Mouse (Mus musculus) left cerebral cortex, adult 8-10 months (tissue): ENCODE results near the gene Odaph. TPM values are rescaled to one million over a fixed set of nuclear protein-coding genes. Genes with fewer than 3 reads are reported as not detected.
A peak's percentile ranks its signal among the peaks of the same experiment; 100 is the strongest.
"Not testable (repeated sequence)": the region's sequence is repeated elsewhere in the genome, so short reads cannot be mapped to it uniquely, and the experiment has no call there.

Source experiments
- DNase-seq, 2 experiments: peaks; one replicate each; pipeline ENCODE4 v3.0.0; 2022; ENCODE audit warnings: low spot score in 2 of 2
- total RNA-seq, 4 experiments: library from RNA; stranded (reverse); gene quantifications; 2 replicates each; pipeline ENCODE4 v1.2.4; 2022

The Odaph gene
- not detected for total RNA-seq

DNA sequence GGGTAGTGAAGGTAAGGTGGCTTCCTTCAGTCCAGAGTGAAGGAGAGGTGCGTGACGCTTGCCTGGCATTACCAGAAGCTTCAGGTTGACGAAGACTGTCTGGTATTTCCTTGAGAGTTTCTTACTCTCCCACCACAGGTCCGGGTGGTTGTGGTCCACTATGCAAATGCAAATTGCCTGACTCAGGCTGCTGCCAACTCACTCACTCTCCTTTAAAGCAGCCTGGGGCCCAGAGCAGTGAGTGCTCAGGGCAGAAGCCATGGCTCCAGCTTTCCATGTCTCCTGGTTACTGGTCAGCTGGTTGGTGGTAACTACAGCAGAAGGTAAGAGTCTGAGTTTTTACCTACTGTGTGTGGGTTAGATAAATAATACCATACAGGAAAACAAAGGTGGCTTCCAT, at the start of gene Odaph:
Gene Odaph (plus strand): TSS at position 240 of the 400 bp plus-strand sequence.
- no peak for DNase-seq

DNA sequence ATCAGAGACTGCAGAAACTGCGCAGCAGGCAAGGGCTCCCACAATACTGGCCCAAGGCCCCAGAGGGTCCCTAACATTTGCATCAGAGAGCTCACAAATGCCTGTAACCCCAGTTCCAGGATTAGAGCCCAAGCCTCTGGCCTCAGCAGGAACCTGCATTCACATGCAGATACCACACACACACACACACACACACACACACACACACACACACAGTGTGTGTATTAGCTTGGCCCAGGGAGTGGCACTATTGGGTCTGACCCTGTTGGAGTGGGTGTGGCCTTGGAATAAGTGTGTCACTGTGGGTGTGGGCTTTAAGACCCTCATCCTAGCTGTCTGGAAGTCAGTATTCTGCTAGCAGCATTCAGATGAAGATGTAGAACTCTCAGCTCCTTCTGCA, 41.7 kb upstream of the Odaph start:
- not testable (repeated sequence) for DNase-seq

DNA sequence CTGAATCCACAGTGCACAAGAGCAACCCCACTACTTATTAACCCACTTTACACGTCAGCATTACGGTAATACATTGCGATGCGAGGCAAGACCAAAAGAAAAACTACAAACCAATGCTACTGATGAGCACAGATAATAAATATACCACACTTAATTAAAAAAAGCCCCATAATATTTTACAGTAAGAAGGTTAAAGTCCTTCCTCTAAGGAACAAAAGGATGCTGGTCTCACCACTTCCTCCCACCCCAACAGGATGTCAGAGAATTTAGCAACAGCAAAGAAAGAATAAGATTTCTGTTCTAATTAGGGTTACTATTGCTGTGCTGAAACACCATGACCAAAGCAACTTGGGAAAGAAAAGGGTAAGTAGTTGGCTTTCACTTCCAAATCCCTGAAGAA, 40.3 kb upstream of the Odaph start:
- DNase-seq: no peak

DNA sequence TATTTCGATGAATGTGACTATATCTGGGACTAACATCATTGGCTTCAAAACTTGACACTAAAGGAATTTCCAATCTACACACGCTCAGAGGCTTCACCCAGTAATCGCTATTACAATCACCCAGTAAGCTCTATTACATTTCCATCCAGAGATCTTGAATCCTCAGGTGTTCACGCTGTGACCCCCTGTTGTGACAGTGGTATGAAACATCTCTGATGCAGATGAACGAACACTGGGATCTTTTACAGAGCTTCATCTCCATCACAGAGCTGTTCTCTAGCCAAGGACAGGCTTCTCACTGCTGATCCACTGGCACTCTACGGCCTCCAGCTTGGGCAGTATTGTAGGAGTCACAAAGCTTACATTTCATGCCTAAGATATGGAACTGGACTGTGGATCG, 37.8 kb upstream of the Odaph start:
- DNase-seq: no peak

DNA sequence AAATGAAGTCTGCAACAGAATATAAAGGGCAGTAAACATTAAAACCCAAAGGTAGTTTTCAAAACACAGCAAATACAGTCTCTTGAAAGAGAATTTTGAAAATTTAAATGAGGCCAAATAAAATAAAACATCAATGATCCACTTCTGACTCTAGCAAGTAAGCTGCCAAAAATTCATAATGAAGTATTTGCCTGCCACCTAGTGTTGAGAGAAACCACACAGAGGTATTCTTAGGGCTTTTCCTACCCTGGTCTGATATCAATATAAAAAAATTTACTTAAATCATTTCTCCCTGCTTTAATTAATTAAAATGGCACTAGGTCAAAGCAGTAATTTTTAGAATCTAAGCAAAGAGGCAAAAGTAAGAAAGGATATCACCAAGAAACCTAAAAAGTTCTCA, 35.9 kb upstream of the Odaph start:
- no peak for DNase-seq

DNA sequence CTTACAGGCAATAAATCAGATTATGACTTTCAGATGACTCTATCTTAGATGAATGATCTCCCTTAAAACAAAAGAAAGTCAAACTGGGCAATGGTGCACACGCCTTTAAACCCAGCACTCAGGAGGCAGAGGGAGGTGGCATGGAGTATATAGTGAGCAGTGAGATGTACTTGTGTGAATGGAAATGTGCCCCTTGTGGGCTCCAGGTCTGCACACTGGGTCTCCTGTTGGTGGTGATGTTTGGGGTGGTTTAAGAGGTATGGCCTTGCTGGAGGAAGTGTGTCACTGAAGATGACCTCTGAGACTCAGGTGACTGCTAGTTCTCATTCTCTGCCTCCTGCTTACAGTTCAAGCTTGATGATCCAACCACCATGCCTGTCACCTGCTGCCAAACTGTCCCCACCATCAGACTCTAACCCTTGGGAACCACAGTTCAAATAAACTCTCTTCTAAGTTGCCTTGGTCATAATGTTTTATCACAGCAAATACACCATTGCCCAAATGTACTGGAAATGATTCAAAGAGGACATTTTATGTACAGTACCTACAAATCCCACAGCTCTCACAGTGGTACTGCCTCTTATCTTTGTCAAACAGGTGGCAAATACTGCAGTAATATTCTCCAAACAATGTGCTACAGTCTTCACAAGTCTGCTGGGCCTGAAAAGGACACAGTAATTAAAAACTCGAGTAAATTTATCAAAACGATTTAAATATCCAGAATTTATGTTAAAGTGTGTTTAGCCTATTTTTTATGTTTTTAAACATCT, 30.1 kb upstream of the Odaph start:
- DNase-seq: no peak

DNA sequence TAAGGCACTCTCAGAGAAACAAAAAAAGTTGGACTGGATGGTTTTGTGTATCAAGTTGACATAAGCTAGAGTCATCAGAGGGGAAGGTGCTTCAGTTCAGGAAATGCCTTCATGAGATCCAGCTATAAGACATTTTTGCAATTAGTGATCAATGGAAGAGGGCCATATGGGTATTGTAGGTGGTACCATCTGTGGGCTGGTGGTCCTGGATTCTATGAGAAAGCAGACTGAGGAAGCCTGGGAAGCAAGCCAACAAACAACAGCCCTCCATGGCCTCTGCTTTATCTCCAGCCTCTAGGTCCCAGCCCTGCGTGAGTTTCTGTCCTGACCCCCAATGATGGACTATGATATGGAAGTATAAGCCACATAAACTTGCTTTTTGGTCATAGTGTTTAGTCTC, 28.2 kb upstream of the Odaph start:
- no peak for DNase-seq

DNA sequence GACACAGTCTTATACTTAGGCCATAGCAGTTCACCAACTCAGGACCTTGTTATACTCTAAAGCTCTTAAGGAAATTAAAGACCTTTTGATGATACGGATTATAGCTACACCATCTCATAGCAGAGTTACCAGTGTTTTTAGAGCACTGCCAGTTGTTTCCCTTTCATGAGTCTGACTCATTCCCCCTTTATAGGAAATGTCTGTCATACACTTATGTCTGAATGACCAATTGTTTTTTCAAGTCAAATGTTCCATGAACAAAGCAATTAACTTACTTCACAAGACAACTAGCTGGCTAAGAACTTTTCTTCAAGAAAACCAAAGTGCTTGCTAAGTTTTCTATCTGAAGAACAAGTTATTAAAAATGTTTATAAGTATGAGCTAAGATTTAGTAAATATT, 27.3 kb upstream of the Odaph start:
- DNase-seq: no peak

DNA sequence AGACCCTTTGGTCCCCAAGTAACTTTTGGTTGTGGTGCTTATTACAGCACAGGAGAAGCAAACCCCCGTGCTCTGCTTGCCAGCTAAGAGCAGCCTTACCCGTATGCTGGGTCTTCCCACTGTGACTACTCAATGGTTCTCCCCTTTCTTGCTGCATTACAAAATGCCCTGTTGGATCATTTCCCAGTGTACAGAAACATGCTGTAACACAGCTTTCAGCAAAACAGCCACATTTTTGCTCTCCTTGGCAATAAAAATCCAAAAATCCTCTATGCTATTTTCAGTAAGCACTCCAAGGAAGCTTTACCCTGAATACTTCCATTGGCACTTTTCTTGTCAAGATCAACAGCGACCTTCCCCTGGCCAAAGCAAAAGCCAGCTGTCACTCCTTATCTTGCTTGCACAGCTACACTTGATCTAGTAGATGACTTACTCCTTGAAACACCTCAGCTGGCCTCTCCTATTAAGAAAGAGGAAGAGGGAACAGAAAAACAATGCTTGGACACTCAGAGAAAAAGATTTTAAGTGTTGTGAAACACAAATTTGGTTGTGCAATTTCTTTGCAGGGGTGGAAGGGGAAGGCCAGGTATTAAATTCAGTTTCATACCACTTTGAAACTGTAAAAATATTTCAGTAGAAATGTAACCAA, 26.5 kb upstream of the Odaph start:
- DNase-seq: no peak

DNA sequence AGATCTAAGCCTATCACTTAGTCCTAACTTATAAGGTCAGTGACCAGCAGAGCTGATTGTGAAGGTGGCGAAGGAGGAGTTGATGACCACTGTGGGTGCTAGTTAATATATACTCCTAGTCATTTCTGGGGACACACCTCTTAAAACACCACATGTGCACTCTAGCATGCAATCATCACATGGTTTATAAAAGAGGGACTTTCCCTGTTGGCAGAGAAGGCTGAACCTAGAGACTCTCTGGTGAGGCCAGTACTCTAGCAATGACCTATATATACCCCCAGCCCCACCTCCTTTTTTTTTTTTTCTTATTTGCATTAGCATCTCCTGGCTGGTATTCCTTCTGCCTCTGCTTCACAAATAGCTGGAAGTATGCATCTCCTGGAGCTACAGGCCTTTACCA, 25.9 kb upstream of the Odaph start:
- DNase-seq: no peak

DNA sequence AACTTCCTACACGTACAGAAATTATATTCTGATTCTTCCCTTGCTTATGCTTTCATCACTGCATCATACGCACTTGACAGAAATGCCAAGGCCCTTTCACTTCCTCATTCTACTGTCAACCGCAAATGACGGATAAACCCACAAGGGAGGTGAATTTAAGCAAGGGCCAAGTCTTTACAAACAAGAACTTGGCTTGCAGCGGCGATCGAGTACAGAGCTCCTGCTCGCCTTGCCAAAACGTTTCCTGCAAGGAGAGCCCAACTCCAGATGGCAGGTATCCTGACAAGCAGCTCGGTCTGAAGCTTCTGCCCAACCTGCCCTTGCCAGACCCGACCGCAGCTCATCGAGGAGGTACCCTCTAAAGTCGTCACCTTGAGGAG, 25.0 kb upstream of the Odaph start:
- no peak for DNase-seq

DNA sequence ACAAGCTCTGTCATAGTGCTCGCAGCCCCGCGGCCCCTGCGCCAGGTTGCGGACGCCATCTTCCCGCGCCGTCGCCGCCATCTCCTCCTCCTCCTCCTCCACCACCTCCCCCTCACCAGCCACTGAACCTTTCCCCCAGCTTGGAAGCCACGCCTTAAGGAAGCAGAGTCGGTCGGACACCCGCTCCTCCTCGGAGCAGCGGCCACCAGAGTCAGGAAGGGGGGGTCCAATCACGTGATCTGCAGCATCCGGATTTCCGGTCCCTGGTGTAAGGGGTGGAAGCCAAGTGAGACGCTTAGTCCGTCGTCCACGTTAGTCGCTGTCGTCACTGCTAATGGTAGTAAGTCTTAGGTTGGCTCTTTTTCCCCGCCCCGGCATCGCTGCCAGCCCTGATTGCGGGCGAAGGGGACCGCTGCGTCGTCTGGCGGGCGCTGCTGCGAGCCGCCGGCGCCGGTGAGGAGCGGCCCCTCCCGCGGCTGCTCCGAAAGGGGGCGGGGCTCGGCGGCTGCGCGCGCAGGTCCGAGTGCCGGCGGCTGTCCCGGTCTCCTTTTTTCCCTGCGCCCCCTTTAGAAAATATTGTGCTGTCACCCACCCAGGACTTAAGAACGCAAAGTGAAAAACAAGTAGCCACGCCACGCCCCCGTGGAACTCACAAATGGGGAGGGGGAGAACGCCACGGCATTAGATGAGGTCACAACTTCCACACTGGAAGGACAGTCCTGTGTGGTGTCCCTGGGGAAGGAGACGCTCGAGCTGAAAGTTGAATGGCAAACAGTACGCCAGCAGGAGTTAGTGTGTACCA, 24.4 kb upstream of the Odaph start, which contains the start of gene Rchy1:
Gene Rchy1 (minus strand): TSS at position 430 of the 802 bp plus-strand sequence.
- DNase-seq: peak; percentile 82 to 93

DNA sequence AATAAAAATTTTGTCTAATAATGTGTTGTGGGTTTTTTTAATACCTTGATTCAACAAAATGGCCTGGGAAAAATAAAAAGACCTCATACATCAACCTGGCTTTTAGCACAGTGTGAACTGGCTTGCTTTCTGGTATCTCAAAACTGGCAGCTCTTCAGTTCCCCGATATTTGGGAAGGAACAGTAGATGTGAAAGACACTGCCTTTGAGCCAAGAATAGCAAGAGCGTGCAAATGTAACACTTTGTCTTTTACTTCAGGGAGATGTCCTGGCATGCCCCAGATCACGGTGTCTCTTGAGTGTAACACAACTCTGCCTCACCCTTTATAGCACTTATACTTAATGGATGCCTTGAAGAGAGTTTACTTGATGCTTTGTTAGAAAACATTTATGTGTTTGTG, 15.2 kb upstream of the Odaph start:
- no peak for DNase-seq

DNA sequence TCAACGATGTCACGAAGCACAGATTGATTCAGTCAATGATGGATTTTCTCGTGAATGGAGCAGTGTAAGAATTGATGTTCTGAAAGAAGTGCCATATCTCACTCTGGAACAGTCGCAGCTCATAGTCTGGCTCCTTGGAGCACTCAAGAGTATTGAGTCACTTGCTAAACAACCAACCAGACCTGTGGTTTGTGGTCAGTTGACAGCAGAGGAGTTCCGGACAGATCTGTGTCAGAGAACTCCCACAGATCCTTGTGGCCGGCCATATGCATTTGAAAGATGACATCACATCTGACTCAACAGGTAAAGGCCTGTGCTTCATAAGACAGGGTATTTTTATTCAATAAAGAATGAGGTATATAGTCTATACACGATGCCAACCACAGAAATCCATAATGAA, 13.3 kb upstream of the Odaph start:
- DNase-seq: no peak

DNA sequence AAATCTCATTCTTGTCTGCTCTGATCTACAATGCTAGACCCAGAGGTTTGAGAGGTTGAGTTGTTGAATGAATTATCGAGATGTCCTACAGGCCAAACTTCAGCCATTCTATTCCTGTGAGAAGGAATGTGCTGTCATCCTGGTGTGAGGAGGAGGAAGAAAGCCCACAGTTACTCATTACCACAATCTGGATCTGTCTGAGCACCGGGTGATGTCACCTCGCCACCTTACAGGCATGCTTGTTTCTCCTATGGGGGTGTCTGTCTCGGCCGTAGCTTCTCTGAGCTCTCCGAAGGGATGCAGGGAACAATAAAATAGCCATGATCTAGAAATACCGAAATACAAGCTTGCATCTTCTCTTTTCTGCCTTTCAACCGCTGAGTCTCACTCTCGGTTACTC, 11.5 kb upstream of the Odaph start:
- DNase-seq: no peak

DNA sequence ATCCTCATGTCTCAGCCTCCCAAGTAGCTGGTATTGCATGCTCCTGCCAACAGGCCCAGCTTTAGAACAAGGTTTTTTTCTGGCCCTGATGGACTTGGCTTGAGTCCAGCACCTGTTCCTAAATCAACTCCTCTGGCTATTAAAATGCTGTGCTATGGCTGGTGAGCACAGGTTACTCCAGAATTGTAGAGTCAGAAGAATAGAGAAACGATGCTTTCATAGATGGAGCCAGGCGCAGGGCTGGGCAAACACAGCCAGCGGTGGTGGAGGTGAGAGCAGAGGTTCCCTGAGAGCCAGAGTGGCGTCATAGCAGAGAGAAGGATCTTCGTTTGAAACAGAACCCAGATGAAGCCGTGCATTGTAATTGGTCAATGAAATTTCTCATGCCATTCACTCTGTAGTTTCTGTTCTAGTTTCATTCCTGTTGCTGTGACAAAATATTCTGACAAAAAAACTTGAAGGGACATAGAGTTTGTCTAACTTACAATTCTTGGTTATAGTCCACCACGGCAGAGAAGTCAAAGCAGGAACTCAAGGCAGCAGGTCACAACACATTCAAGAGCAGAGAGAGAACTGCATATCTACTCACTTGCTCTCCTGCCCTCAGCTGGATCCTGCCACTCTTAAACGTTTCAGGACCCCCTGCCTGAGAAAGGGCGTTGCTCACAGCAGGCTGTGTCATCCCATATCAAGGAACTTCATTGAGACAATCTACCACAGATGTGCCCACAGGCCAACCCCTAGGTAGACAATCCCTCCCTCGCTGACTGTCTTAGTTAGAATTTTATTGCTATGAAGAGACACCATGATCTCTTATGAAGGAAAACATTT, 10.5 kb upstream of the Odaph start:
- DNase-seq: no peak

DNA sequence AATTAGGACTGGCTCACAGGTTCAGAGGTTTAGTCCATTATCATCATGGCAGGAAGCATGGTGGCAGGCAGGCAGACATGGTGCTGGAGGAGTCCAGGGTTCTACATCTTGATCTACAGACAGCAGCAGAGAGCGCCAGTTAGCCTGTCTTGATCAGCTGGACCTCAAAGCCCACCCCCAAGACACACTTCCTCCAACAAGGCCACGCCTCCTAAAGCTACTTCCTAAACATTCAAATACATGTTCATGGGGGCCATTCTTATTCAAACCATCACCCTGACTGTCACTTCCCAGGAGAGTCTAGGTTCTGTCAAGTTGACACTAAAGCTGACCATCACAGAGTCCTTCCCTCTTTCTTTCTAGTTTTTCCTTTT, 9.9 kb upstream of the Odaph start:
- DNase-seq: no peak

DNA sequence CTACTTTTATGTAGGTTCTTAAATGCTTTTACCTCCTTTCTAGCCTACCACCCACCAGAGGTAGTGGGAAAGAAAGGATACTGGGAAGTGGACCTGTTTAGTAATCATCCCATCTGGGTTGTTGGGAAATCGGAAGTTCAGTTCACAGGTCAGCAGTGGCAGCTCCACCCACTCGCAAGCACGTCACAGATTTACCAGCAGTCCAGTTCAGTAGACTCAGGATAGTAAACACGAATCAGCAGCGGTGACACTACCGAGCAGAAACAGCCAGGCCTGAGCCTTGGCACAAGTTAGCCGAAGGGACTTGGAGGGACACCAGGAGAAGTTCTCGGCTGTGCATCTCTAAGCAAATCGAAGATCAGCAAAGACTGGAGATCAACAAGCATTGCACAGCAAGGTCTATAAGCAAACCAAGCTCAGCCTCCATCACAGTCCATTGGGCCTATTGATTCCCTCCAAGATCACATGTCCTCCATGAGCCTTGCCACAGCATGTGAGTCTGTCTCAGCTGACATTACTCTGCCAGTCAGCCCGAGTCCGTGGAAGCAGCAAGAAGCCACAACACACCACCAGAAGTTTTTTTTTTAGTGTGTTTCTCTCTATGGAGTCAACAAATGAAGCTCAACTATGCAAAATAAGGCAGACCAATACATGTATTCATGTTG, 6.0 kb upstream of the Odaph start:
- DNase-seq: no peak

DNA sequence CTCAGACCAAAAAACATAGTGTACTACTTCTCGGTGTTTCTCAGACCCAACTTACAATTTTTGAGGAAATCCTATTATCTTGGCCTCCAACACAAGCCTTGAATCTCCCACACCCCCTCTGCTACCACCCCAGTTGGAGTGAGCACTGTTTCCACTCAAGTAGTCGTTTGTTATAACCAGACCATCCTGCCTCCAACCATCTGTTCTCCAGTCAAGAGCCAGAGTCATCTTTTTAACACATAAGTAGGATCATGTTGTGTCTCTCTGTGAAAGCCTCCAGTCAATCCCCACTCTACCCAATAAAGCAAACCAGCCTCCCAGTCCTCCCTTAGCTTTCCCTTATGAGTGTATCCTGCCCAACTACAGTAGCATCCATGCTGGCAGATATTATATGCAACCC, 3.8 kb upstream of the Odaph start:
- DNase-seq: no peak

DNA sequence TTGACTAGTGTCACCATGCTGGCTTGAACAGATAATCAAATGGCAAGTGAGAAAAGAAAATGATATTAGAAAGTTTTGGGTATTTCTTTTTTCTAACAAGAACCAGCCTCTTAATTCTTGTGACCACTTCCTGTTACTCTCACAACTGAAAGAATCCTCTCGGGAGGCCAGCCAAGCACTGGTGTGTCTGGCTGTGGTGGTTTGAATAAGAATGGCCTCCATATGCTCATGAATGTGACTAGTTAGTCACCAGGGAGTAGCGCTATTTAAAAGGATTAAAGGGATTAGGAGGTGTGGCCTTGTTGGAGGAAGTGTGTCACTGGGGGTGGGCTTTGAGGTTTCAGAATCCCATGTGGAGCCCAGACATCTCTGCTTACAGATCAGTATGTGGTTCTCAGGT, 1.6 kb upstream of the Odaph start:
- DNase-seq: no peak

DNA sequence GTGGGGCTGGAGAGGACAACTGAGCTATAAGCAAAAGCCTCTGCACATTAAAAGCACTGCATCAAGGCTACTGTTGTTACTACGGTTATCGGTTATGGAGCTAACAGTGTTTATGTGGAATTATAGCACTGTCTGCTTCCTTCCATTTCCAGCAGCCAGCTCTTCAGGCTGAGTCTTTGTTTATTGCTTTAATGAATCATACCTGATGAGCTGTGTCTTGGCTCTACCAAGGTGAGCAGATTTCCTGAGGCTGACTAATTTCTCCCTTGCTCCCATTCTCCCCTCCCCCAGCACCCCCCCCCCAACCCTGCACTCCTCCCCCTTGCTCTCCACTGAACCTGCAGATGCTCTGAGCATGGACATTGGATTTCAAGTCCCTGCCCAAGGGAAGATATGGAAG, 524 bp downstream of the Odaph start:
- DNase-seq: no peak
